Mouse (Mus musculus): ENCODE measurements around the gene Gm4952. TPM values are rescaled to one million over a fixed set of nuclear protein-coding genes. Genes with fewer than 3 reads are reported as not detected.

Gm4952 gene
- 0.15 and 0.40 TPM in 2 replicates for polyA plus RNA-seq (2015; fragmentation: Nextera tagmentation; extraction: Ambion mirVana)

GRCm38 (mm10) chr19:12599674-12600073, at the start of gene Gm4952:
Gene Gm4952 (plus strand): TSS chr19:12599974.

GRCm38 (mm10) chr19:12633176-12633575, 33.4 kb downstream of the Gm4952 start, which contains the start of gene Glyat:
Gene Glyat (plus strand): TSS chr19:12633308.

GRCm38 (mm10) chr19:12670139-12670538, 70.4 kb downstream of the Gm4952 start, which contains the start of gene Olfr1442:
Gene Olfr1442 (plus strand): TSS chr19:12670439.

GRCm38 (mm10) chr19:12677812-12678211, 78.0 kb downstream of the Gm4952 start, which contains the start of gene Olfr1443:
Gene Olfr1443 (plus strand): TSS chr19:12678112.

Other genes starting within 250 kb of the Gm4952 start
- not detected in 2 replicates for gene Olfr1440, start 212.7 kb upstream of the Gm4952 start, polyA plus RNA-seq (2015; fragmentation: Nextera tagmentation; extraction: Ambion mirVana)
- gene Olfr1441, start 182.5 kb upstream of the Gm4952 start, polyA plus RNA-seq (2015; fragmentation: Nextera tagmentation; extraction: Ambion mirVana), result not detected in 2 replicates
- not detected in 2 replicates for gene Pfpl, start 172.1 kb upstream of the Gm4952 start, polyA plus RNA-seq (2015; fragmentation: Nextera tagmentation; extraction: Ambion mirVana)
- 0.71 and 1.6 TPM in 2 replicates for gene Mpeg1, start 139.2 kb upstream of the Gm4952 start, polyA plus RNA-seq (2015; fragmentation: Nextera tagmentation; extraction: Ambion mirVana)
- 10.8 and 11.4 TPM in 2 replicates for gene Dtx4, start 98.5 kb upstream of the Gm4952 start, polyA plus RNA-seq (2015; fragmentation: Nextera tagmentation; extraction: Ambion mirVana)
- gene Fam111a, start 54.2 kb upstream of the Gm4952 start, polyA plus RNA-seq (2015; fragmentation: Nextera tagmentation; extraction: Ambion mirVana), result 12.3 and 15.4 TPM in 2 replicates
- gene Glyat, start 33.3 kb downstream of the Gm4952 start, polyA plus RNA-seq (2015; fragmentation: Nextera tagmentation; extraction: Ambion mirVana), result not detected in 2 replicates
- gene Olfr1442, start 70.5 kb downstream of the Gm4952 start, polyA plus RNA-seq (2015; fragmentation: Nextera tagmentation; extraction: Ambion mirVana), result not detected in 2 replicates
- gene Olfr1443, start 78.1 kb downstream of the Gm4952 start, polyA plus RNA-seq (2015; fragmentation: Nextera tagmentation; extraction: Ambion mirVana), result not detected in 2 replicates
- gene Keg1, start 95.8 kb downstream of the Gm4952 start, polyA plus RNA-seq (2015; fragmentation: Nextera tagmentation; extraction: Ambion mirVana), result not detected in 2 replicates
- gene Cntf, start 165.7 kb downstream of the Gm4952 start, polyA plus RNA-seq (2015; fragmentation: Nextera tagmentation; extraction: Ambion mirVana), result 0.70 and 1.2 TPM in 2 replicates
- gene Zfp91, start 196.2 kb downstream of the Gm4952 start, polyA plus RNA-seq (2015; fragmentation: Nextera tagmentation; extraction: Ambion mirVana), result 8.7 and 10.9 TPM in 2 replicates
- gene Lpxn, start 196.2 kb downstream of the Gm4952 start, polyA plus RNA-seq (2015; fragmentation: Nextera tagmentation; extraction: Ambion mirVana), result 1.9 and 4.2 TPM in 2 replicates
- not detected in 2 replicates for gene Gm5244, start 246.7 kb downstream of the Gm4952 start, polyA plus RNA-seq (2015; fragmentation: Nextera tagmentation; extraction: Ambion mirVana)